9 mouse cellular contexts compared by ENCODE assay signal in the genomic region with DNA sequence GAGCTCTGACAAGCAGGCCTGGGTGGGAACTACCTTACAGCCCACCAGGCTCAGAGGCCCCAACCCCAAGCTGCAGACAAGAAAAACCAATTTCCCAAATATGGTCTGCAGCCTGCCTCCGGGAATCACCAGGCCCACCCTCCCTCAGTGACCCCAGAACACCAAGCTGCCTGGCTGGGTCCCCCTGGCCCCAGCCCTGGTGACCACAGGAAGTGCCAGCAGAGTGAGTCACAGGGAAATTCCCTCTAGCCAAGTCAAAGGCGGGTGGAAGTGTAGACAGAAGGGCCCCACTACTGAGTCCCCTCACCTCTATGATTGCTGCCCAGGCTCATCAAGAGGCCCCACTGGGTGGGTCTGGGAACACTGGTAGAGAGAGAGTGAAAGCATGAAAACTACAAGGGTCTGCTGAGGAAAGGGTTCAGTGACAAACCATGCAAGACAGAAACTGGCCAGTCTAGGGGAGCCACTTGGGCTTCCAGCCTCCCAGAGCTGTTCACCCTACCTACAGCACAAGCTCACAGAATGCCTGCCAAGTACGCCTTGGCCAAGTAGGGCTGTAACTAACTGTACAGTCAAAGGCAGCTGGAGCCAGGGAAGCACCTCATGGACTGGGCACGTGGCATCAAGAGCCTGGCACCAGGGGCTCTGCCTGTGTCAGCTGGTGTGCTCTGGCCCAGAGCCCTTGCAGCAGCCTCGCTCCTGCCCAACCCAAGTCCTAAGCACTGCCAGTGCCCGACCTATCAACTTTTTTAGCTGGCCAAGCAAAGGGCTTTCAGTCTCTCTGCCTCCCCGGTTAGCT. TPM values are rescaled to one million over a fixed set of nuclear protein-coding genes. Genes with fewer than 3 reads are reported as not detected.
A peak's percentile ranks its signal among the peaks of the same experiment; 100 is the strongest.
DNase-seq lines count a peak whose midpoint lies in the region; ATAC-seq lines count a peak whose summit lies in the region.
"Had no signal": no experiment of that assay in that cellular context is flagged by ENCODE, and none has a peak within 500 bp of the region (broad histone marks: within the 10 kb centered on the region; RNA-seq: fewer than 3 reads in every experiment).

No protein-coding gene starts in this region.

- no peak overlapping the region for H3K9ac ChIP-seq in intestine, embryonic 14.5 days (ENCODE audit: low read length)
- no peak overlapping the region for H3K9ac ChIP-seq in midbrain, embryonic 13.5 days (replicated peaks)

- DNase-seq in cerebellum, adult 8-10 months: no peak
- DNase-seq in cerebellum, adult 9-10 months: peak; percentile 80
- DNase-seq in gastrocnemius, postnatal 25 days: peak; percentile 92
- DNase-seq in intestine, embryonic 14.5 days (ENCODE audit: low spot score): no peak
- DNase-seq in left cerebral cortex, postnatal 14 days (ENCODE audit: low spot score in 2 of 2): peak; percentile 66 to 79

- H3K27me3 ChIP-seq in intestine, embryonic 14.5 days (replicated peaks; ENCODE audit: control insufficient read depth, insufficient read depth, low read length): no peaks in the 10 kb centered on the region
- no peaks in the 10 kb centered on the region for H3K27me3 ChIP-seq in midbrain, embryonic 13.5 days

- H3K27ac ChIP-seq in intestine, embryonic 14.5 days (ENCODE audit: low read depth): peak overlapping the region; percentile 74
- H3K27ac ChIP-seq in midbrain, embryonic 13.5 days: peak overlapping the region; percentile 48; the same call in 1 of the 2 replicates

- WGBS in intestine, embryonic 14.5 days: 57% methylated on average over 7 of the region's 7 CpGs
- 86% methylated on average over 7 of the region's 7 CpGs for WGBS in midbrain, embryonic 13.5 days

- peaks cover 1% of the 10 kb centered on the region; the same call in 1 of the 2 replicates for H3K36me3 ChIP-seq in intestine, embryonic 14.5 days (ENCODE audit: control insufficient read depth, insufficient read depth, low read length)
- H3K36me3 ChIP-seq in midbrain, embryonic 13.5 days: peaks cover 2% of the 10 kb centered on the region; the same call in 1 of the 2 replicates

- peaks cover 33% of the 10 kb centered on the region for H3K4me1 ChIP-seq in intestine, embryonic 14.5 days (replicated peaks; ENCODE audit: control insufficient read depth, insufficient read depth, low read length)
- peaks cover 55% of the 10 kb centered on the region for H3K4me1 ChIP-seq in midbrain, embryonic 13.5 days (replicated peaks)

- no peaks in the 10 kb centered on the region for H3K9me3 ChIP-seq in intestine, embryonic 14.5 days (ENCODE audit: control insufficient read depth, low read length)
- no peaks in the 10 kb centered on the region for H3K9me3 ChIP-seq in midbrain, embryonic 13.5 days

- peak; percentile 56 for ATAC-seq in cerebellum, adult (ENCODE audit: insufficient number of reproducible peaks, low FRiP score, low TSS enrichment)
- ATAC-seq in intestine, embryonic 14.5 days (replicated peaks; ENCODE audit: low FRiP score, low TSS enrichment, low read depth): no peak; the same call in 1 of the 2 replicates
- ATAC-seq in midbrain, embryonic 13.5 days: no peak
- ATAC-seq in activated CD4-positive, CD25-positive, alpha-beta regulatory T cell, adult 4 months: no peak

- H3K4me3 ChIP-seq in intestine, embryonic 14.5 days (ENCODE audit: low read depth, low read length): no peak overlapping the region
- H3K4me3 ChIP-seq in midbrain, embryonic 13.5 days (replicated peaks): no peak overlapping the region
- H3K4me3 ChIP-seq: erythroblast, embryonic 14.5 days had no signal

- H3K4me2 ChIP-seq in intestine, embryonic 14.5 days (ENCODE audit: low read length): peak overlapping the region; percentile 20; the same call in 1 of the 2 replicates
- H3K4me2 ChIP-seq in midbrain, embryonic 13.5 days (replicated peaks): no peak overlapping the region

- intact Hi-C loops in left cerebral cortex, postnatal 14 days (cut with DNase I): no loop called here

RNA-seq across cellular contexts. Expression of gene Bcar1, which starts 17.3 kb away (rescaled TPM):
- total RNA-seq in gastrocnemius, postnatal 25 days (2021): 1 to 10 TPM; 8.7 to 9.7 TPM
- polyA plus RNA-seq in intestine, embryonic 14.5 days (2014; fragmentation: Nextera tagmentation; extraction: Ambion mirVana): 50.2 and 54.2 TPM in 2 replicates
- 10 to 100 TPM; 47.5 to 53.7 TPM for total RNA-seq in left cerebral cortex, postnatal 14 days (2021)
- polyA plus RNA-seq in midbrain, embryonic 13.5 days (2015; fragmentation: Nextera tagmentation; extraction: Ambion mirVana): 48.7 and 55.0 TPM in 2 replicates
- polyA plus RNA-seq in activated CD4-positive, CD25-positive, alpha-beta regulatory T cell, adult 4 months (2017; shearing (Covaris generic)): under 1 TPM; 0.21 to 0.38 TPM

RNA-seq across cellular contexts. Expression of gene Ctrb1, which starts 35.5 kb away (rescaled TPM):
- not detected for total RNA-seq in gastrocnemius, postnatal 25 days (2021)
- 387 TPM in 1 of 2 replicates, not detected in the other for polyA plus RNA-seq in intestine, embryonic 14.5 days (2014; fragmentation: Nextera tagmentation; extraction: Ambion mirVana)
- total RNA-seq in left cerebral cortex, postnatal 14 days (2021): not detected
- 1.6 and 2.2 TPM in 2 replicates for polyA plus RNA-seq in midbrain, embryonic 13.5 days (2015; fragmentation: Nextera tagmentation; extraction: Ambion mirVana)
- not detected for polyA plus RNA-seq in activated CD4-positive, CD25-positive, alpha-beta regulatory T cell, adult 4 months (2017; shearing (Covaris generic))
- polyA plus RNA-seq: erythroblast, embryonic 14.5 days had no signal

Comparison
In these comparisons a context has a peak if more than half of its experiments do, and no peak if none do; other contexts are left out.
1. DNase-seq: peak in cerebellum, adult 9-10 months (single experiment), gastrocnemius, postnatal 25 days (single experiment) and left cerebral cortex, postnatal 14 days (2 of 2); none in cerebellum, adult 8-10 months (single experiment) and intestine, embryonic 14.5 days (single experiment).
2. RNA of gene Bcar1, which starts 17.3 kb away (polyA plus RNA-seq): 48.7 to 55.0 TPM in midbrain, embryonic 13.5 days and 50.2 to 54.2 TPM in intestine, embryonic 14.5 days; 0.21 to 0.38 TPM in activated CD4-positive, CD25-positive, alpha-beta regulatory T cell, adult 4 months; every median in the first group is over 10 times any median in the second.